Mouse (Mus musculus): Measurements from ENCODE around the gene Gucd1.

DNA sequence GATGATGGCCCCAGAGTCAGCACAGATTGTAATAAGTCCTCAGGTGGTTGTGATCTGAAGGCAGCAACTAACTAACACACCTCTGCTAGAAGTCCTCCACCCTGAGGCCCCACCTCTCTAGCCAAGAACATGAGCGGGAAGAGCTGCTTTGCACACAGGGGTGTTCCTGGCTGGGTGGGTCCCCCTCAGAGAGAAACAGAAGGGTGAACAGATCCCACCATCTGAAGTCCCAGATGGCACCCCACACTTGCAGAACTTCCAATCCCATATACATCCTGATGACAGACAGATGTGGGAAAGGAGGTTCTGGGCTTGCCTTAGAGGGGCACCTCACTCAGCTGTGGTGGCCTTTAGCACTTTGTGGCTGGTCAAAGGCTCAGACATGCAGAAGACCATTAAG is 80.5 kb downstream of the Gucd1 start:
- TF ChIP-seq CTCF (conservative IDR thresholded peaks at IDR 0.05 in 1 of 2, IDR thresholded peaks at IDR 0.05 in 1 of 2; ENCODE audit: low read depth in 2 of 2, low read length in 2 of 2) (no peak), POLR2A (IDR thresholded peaks at IDR 0.05; ENCODE audit: low read depth, low read length) (no peak), SMC3 (IDR thresholded peaks at IDR 0.05; ENCODE audit: low read depth, low read length) (no peak), MAX (IDR thresholded peaks at IDR 0.05; ENCODE audit: low read length) (no peak), RAD21 (IDR thresholded peaks at IDR 0.05; ENCODE audit: low read depth, low read length) (no peak), NELFE (IDR thresholded peaks at IDR 0.05; ENCODE audit: low read depth, low read length) (no peak), EP300 (IDR thresholded peaks at IDR 0.05; ENCODE audit: low read length) (no peak), ZMIZ1 (IDR thresholded peaks at IDR 0.05; ENCODE audit: low read depth, low read length) (no peak), KAT2A (IDR thresholded peaks at IDR 0.05; ENCODE audit: insufficient replicate concordance, low read length) (no peak), TCF12 (IDR thresholded peaks at IDR 0.05; ENCODE audit: low read depth, low read length) (no peak), ZNF384 (IDR thresholded peaks at IDR 0.05; ENCODE audit: low read depth, low read length) (no peak), ZKSCAN1 (IDR thresholded peaks at IDR 0.05; ENCODE audit: borderline replicate concordance, low read depth, low read length) (no peak), MYC (IDR thresholded peaks at IDR 0.05; ENCODE audit: low read depth, low read length) (no peak), ELF1 (IDR thresholded peaks at IDR 0.05; ENCODE audit: low read depth, low read length) (no peak)

Measured in CH12.LX (cell line).